Mouse (Mus musculus) testis, adult 2 months (tissue): Measurements from ENCODE around the gene Babam2. TPM values are rescaled to one million over a fixed set of nuclear protein-coding genes. Genes with fewer than 3 reads are reported as not detected.

Experiments used
- H3K27ac ChIP-seq: fragments of 200-500 bp; 2 replicates; pipeline ENCODE4 v1.5.1; 2012; ENCODE audit warnings: low read depth, low read length; ENCODE audit not compliant: control insufficient read depth, insufficient read depth
- H3K27me3 ChIP-seq: fragments of 200-500 bp; 2 replicates; pipeline ENCODE4 v1.6.1; 2012; ENCODE audit warnings: mild to moderate bottlenecking, low read length, moderate library complexity; ENCODE audit not compliant: control insufficient read depth, insufficient read depth
- H3K36me3 ChIP-seq: fragments of 200-500 bp; 2 replicates; pipeline ENCODE4 v1.6.1; 2012; ENCODE audit warnings: mild to moderate bottlenecking, low read length; ENCODE audit not compliant: control insufficient read depth, insufficient read depth
- H3K4me1 ChIP-seq: fragments of 200-500 bp; 2 replicates; pipeline ENCODE4 v1.6.1; 2012; ENCODE audit warnings: low read length; ENCODE audit not compliant: control insufficient read depth, insufficient read depth
- H3K4me3 ChIP-seq: fragments of 200-500 bp; 2 replicates; pipeline ENCODE4 v1.5.1; 2012; ENCODE audit warnings: low read depth, mild to moderate bottlenecking, low read length, moderate library complexity, mixed read lengths; ENCODE audit not compliant: control insufficient read depth
- CTCF ChIP-seq: fragments of 200-500 bp; IDR thresholded peaks from 2 replicates; pipeline ENCODE4 v1.5.1; 2012; ENCODE audit warnings: low read depth, mild to moderate bottlenecking, inconsistent platforms, low read length, moderate library complexity; ENCODE audit not compliant: control insufficient read depth, insufficient read depth, insufficient replicate concordance
- POLR2A ChIP-seq: fragments of 200-500 bp; IDR thresholded peaks from 2 replicates; pipeline ENCODE4 v1.6.1; 2012; ENCODE audit warnings: low read depth, mild to moderate bottlenecking, inconsistent platforms, low read length, moderate library complexity; ENCODE audit not compliant: control insufficient read depth
- polyA plus RNA-seq: library from polyadenylated mRNA; depleted of rRNA; stranded (reverse); fragments of >200 nt; gene quantifications from 2 replicates; pipeline ENCODE4 v1.2.3, GENCODE M21; 2012

The Babam2 gene
- polyA plus RNA-seq, 1 experiment, result 38.5 TPM

DNA sequence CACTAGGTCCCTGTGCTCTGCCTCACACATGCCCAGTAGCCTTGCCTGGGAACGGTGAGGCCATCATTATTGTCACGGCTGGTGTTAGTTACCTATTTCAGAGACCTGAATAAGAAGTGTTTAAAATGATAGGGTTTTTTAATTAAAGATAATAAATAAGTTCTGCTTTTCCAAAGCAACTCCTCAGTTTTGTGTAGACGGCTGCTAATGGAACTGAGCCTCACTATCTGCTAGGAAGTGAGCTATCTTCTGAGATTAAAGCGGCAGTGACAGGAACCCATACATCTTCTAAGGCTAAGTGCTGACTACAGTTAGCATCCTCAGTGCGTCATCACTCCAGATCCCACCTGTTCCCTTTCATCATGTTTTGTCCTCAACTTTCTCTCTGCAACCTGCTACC, 284.6 kb downstream of the Babam2 start:
- TF ChIP-seq POLR2A (no peak), CTCF (no peak)
- Histone ChIP-seq H3K27ac (no peak overlapping the region), H3K27me3 (no peaks in the 10 kb centered on the region), H3K4me3 (no peak overlapping the region), H3K36me3 (no peaks in the 10 kb centered on the region), H3K4me1 (peaks cover 3% of the 10 kb centered on the region)

DNA sequence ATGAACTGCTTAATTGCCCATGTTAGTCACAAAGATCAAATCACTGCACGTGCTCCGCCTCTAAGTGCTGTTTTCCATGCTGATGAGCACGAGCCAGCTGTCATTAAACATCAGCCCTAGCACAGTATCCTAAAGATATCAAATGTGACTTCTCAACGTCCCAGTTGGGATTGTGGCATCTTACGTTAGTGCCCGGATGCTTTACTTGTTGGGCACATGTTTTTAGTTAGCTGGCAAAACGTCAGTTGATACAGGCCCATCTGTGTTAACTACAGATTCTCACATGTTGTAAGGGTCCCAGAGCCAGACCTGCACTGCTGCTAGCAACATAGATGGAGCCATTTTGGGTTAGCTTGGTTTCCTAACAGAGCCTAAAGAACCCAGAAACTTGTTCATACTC, 285.7 kb downstream of the Babam2 start:
- Histone ChIP-seq H3K4me3 (no peak overlapping the region), H3K27me3 (no peaks in the 10 kb centered on the region), H3K4me1 (peaks cover 3% of the 10 kb centered on the region), H3K36me3 (no peaks in the 10 kb centered on the region), H3K27ac (no peak overlapping the region)
- TF ChIP-seq POLR2A, result no peak
- TF ChIP-seq CTCF, result no peak

DNA sequence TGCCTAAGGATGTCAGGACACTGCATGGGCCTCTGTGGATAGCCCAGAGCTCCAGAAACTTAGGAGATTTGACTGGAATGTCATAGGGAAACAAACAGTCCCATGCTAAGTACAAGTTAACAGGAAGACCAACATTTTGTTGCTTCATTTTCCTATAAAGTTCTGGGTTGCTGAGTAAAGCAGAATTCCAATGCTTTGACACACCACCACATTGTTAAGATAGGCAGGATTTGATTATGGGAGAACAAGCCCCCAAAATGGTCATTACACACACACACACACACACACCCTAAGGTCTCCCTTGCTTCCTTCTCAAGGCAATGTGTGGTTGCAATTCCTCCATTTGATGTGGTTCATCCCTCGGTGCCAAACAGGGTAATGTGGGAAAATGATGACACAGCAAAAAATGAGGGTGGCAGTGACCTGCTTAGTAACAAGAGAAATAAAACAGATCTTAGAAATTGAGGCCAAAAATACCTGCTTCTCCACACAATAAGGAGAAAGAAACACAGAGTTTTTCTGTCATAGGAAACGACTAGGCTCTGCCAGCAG, 286.4 kb downstream of the Babam2 start:
- TF ChIP-seq POLR2A (no peak), CTCF (no peak)
- H3K4me3 ChIP-seq, result no peak overlapping the region
- no peaks in the 10 kb centered on the region for H3K36me3 ChIP-seq
- H3K27ac ChIP-seq, result no peak overlapping the region
- peaks cover 3% of the 10 kb centered on the region for H3K4me1 ChIP-seq
- H3K27me3 ChIP-seq, result no peaks in the 10 kb centered on the region

DNA sequence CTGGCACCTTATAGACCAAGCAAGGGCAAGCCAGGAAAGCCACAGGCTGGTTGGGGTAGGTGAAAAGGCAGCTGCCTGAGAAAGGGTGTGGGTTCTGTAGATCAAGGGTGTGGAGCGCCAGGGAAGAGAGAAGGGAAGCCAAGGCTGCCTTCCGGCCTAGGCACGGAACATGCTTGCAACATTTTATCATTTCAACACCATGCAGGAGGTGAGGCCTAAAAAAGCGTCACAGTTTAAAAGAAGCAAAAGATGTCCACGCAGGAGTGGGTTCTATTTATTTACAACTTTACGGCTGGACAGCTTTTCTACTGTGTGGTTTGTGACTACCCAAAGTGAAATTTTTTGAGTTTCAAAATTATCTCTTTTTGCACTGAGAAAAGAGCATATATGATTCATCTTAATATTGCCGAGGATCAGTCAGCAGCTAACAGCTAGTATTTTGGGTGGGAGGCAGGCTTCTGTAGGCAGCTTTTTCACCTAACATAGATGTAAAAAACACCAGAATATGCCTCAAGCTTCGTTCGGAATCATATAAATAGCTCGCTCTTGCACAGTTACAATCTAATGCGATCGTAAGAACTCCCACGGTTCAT, 287.0 kb downstream of the Babam2 start:
- no peak for TF ChIP-seq POLR2A
- TF ChIP-seq CTCF, result no peak
- Histone ChIP-seq H3K27me3 (no peaks in the 10 kb centered on the region), H3K4me3 (no peak overlapping the region), H3K27ac (no peak overlapping the region), H3K36me3 (no peaks in the 10 kb centered on the region), H3K4me1 (peaks cover 3% of the 10 kb centered on the region)

DNA sequence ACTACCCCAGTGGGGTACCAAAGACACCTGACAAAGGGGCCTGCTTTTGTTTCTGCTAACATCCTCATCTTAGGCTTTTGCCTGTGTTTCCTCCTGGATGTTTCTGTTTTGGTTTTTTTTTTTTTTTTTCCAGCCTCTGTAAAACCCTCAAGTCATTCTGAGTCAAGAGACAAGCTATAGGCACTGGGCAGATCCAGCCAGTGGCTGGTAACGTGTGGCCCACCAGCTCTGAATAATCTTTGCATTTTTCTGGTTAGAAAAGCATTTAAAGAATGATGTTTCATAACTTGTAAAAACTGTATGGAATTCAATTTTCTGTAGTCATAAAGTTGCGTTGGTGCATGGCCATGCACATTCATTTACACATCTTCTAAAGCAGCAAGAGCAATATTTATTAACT, 287.5 kb downstream of the Babam2 start:
- no peak overlapping the region for H3K27ac ChIP-seq
- TF ChIP-seq POLR2A, result no peak
- H3K27me3 ChIP-seq, result no peaks in the 10 kb centered on the region
- no peak overlapping the region for H3K4me3 ChIP-seq
- no peaks in the 10 kb centered on the region for H3K36me3 ChIP-seq
- H3K4me1 ChIP-seq, result peaks cover 3% of the 10 kb centered on the region

DNA sequence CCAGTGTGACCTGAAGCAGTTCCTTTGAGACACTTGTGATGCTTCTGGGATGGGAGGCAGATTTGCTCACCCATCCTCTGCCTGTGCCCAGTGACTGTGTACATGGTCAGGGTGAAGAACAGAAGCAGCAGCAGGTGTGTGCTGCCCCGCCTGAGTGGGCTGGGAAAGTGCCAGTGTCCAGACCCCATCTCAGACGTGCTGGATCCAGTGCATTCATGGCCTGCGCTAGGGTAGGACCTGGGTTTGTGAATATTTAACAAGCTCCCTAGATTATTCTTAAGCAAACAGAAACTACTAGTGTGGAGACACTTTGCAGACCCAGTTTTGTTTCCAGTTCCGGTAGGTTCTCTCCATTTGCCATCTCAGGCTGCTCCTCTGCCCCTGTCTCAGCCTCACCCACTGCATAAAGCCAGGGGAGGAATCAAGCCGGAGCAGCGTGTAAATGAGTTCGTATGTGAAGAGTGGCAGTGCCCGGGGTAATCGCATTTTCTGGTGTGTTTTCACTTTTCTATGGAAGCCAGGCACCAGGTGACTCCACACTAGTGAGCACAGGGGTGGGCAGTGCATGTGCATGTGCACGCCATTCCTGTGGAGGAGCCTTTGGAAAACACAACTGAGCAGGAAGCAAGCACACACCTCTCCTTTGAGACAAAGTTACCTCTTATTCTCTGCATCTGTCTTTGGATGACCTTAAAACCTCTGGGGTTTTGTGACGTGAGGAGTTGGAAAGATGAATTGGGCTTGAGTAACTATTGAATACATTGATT, 290.2 kb downstream of the Babam2 start:
- Histone ChIP-seq H3K4me3 (no peak overlapping the region), H3K4me1 (peaks cover 3% of the 10 kb centered on the region), H3K27me3 (no peaks in the 10 kb centered on the region), H3K36me3 (no peaks in the 10 kb centered on the region), H3K27ac (no peak overlapping the region)
- no peak for TF ChIP-seq POLR2A
- no peak for TF ChIP-seq CTCF

DNA sequence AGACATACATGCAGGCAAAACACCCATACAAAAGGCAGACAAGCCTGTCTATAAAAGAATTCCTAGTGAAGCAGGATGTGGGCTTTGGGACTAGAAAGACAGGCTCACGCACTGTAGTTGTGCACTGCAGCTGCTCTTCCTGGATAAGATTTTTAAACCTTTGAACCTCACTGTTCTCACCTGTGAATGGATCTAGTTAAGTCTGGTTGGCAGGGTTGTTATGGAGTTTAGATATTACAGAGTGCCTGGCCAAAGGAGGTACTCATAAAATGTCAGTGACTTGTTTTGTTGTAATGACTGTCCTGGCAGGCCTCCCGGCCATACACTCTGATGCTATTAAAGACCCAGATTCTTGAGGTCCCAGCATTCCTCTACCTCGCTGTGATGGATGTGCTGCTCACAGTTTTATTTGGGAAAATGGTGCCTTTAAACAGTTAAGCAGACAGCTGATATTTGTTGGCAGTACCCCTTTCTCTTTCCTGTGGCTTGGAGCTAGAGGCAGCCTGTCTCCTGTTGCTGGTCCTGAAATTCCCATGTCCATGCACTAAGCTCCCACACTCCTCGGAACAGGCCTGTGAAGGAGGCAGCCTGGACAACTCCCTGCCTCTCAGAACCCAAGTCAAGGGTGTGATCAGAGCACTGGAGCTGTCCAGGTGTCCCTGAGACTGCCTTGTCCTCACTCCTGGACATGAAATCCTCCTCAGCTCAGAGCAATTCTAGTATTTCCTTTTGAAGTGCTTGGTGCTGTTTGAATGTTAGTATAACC, 299.9 kb downstream of the Babam2 start:
- no peak overlapping the region for H3K27ac ChIP-seq
- no peaks in the 10 kb centered on the region for H3K4me1 ChIP-seq
- no peak for TF ChIP-seq POLR2A
- no peak for TF ChIP-seq CTCF
- H3K4me3 ChIP-seq, result no peak overlapping the region
- H3K36me3 ChIP-seq, result no peaks in the 10 kb centered on the region
- no peaks in the 10 kb centered on the region for H3K27me3 ChIP-seq
